Mouse (Mus musculus) embryonic facial prominence, embryonic 12.5 days (tissue): Measurements from ENCODE around the gene Hspa12b. TPM values are rescaled to one million over a fixed set of nuclear protein-coding genes. Genes with fewer than 3 reads are reported as not detected.
"Not testable (repeated sequence)": the region's sequence is repeated elsewhere in the genome, so short reads cannot be mapped to it uniquely, and the experiment has no call there.

Source experiments
- ATAC-seq: fragments of 200-750 bp; cut with Nextera tagmentation; 2 replicates; pipeline ENCODE4 v1.8.0; 2017; ENCODE audit not compliant: insufficient number of reproducible peaks, insufficient read depth, low FRiP score, low TSS enrichment
- H3K27ac ChIP-seq: fragments of 300-500 bp; sonication (generic); 2 replicates; pipeline ENCODE4 v1.5.1; 2016; ENCODE audit warnings: mild to moderate bottlenecking
- H3K27me3 ChIP-seq: fragments of 300-500 bp; sonication (generic); 2 replicates; pipeline ENCODE4 v1.6.1; 2016; ENCODE audit warnings: mild to moderate bottlenecking, moderate library complexity
- H3K36me3 ChIP-seq: fragments of 300-500 bp; sonication (generic); 2 replicates; pipeline ENCODE4 v1.6.1; 2016; ENCODE audit warnings: mild to moderate bottlenecking
- H3K4me1 ChIP-seq: fragments of 300-500 bp; sonication (generic); 2 replicates; pipeline ENCODE4 v1.6.1; 2016
- H3K4me2 ChIP-seq: fragments of 300-500 bp; sonication (generic); replicated peaks from 2 replicates; pipeline ENCODE4 v1.6.1; 2016; ENCODE audit warnings: mild to moderate bottlenecking, moderate library complexity
- H3K4me3 ChIP-seq: fragments of 300-500 bp; sonication (generic); 2 replicates; pipeline ENCODE4 v1.5.1; 2016; ENCODE audit warnings: mild to moderate bottlenecking
- H3K9ac ChIP-seq: fragments of 300-500 bp; sonication (generic); 2 replicates; pipeline ENCODE4 v1.6.1; 2016; ENCODE audit warnings: mild to moderate bottlenecking, moderate library complexity
- H3K9me3 ChIP-seq: fragments of 300-500 bp; sonication (generic); 2 replicates; pipeline ENCODE4 v1.6.1; 2016; ENCODE audit warnings: mild to moderate bottlenecking, moderate library complexity
- WGBS: fragments of 180-500 bp; shearing (Covaris S2); methylation state at CpG from one replicate; pipeline ENCODE4 v1.1.7; 2016; 5-methylcytosine and 5-hydroxymethylcytosine counted together
- polyA plus RNA-seq: library from polyadenylated mRNA; unstranded; fragments of >200 nt; fragmentation: Nextera tagmentation; extraction: Ambion mirVana; gene quantifications from 2 replicates; pipeline ENCODE4 v1.2.1, GENCODE M21; 2016

Hspa12b gene
- polyA plus RNA-seq, 1 experiment from 2014 or later, result 17.7 TPM

DNA sequence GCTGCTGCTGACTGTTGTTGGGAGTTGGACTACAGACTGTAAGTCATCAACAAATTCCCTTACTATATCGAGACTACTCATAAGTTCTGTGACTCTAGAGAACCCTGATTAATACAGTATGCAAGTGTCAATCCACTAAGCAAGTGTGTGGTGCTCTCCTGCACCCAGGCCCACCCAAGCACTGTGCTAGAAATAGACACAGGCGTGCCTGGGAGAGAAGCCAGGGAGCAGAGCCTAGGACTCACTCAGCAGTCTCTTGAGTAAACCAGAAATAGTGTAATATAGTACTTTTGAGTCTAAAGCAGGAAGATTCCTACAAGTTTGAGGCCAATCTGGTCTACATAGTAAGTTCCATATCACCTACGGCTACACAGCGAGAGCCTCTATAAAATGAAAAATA is 23.1 kb upstream of the Hspa12b start:
- Histone ChIP-seq H3K9me3 (no peaks in the 10 kb centered on the region), H3K4me1 (no peaks in the 10 kb centered on the region), H3K27ac (no peak overlapping the region), H3K4me3 (no peak overlapping the region), H3K9ac (no peak overlapping the region), H3K36me3 (no peaks in the 10 kb centered on the region), H3K4me2 (no peak overlapping the region), H3K27me3 (no peaks in the 10 kb centered on the region)
- ATAC-seq, result no peak
- 85% methylated on average over 4 of the region's 4 CpGs for WGBS

DNA sequence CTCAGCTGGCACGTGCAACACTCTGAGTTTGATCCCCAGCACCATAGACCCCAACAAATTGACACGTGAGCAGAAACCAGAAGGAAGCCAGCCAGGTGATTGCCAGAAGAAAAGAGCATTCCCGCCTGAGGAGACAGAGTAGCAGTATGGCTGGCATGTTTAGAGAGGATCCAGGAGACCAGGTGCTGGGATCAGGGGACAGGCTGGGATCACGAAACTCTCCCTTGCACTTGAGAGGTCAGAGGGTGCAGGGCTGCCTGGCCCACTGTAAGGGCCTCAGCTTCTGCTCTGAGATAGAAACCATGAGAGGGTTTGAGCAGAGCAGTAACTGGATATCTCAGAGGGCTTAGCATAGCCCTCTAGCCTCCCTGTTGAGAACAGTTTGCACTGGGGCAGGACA is 22.0 kb upstream of the Hspa12b start:
- H3K36me3 ChIP-seq, H3K4me3 ChIP-seq, H3K9me3 ChIP-seq, H3K4me1 ChIP-seq, H3K27me3 ChIP-seq, H3K27ac ChIP-seq, H3K4me2 ChIP-seq, ATAC-seq, H3K9ac ChIP-seq: not testable (repeated sequence)
- 69% methylated on average over 4 of the region's 4 CpGs for WGBS

DNA sequence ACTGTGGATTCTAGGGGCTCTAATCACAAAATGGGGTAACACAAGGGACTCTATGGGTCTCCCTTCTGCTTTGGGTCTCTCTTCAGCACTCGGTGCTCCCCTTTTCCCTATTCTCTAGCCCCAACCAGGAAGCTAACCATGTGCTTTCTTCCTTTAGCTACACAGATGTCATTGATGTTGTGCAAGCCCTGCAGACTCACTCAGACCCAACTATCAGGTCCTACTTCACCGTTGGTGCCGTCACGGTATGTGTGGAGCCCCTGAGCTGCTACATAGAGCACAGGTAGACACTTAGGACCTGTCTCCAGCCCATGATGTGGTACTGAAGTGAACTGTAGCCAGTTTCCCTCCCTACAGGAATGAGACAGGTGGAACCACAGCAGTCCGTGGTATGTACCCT is 21.1 kb upstream of the Hspa12b start:
- Histone ChIP-seq H3K27ac (no peak overlapping the region), H3K4me2 (no peak overlapping the region), H3K9me3 (no peaks in the 10 kb centered on the region), H3K27me3 (no peaks in the 10 kb centered on the region), H3K4me3 (no peak overlapping the region), H3K9ac (no peak overlapping the region), H3K36me3 (no peaks in the 10 kb centered on the region), H3K4me1 (no peaks in the 10 kb centered on the region)
- 83% methylated on average over 5 of the region's 5 CpGs for WGBS
- ATAC-seq, result no peak

DNA sequence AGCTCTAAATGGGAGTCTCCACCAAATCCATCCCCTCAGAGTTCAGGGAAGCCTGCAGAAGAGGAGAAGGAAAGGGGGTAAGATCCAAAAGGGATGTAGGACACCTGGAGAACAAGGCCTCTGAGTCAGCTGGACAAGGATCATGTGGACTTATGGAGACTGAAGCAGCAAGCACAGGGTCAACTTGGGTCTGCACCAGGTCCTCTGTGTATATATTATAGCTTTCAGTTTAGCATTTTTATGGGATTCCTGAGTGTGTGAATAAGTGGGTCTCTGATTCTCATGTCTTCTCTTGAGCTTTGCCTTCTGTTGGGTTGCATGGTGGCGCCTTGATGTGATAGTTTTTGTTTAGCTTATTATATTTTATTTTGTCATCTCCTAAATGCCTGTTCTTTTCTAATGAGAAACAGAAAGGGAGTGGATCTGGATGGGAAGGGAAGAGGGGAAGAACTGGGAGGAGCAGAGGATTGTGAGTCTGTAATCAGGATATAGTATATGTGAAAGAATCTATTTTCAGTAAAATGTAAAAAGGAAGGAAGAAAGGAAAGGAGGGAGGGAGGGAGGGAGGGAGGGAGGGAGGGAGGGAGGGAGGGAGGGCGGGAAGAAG is 8.0 kb upstream of the Hspa12b start:
- ATAC-seq, result no peak

DNA sequence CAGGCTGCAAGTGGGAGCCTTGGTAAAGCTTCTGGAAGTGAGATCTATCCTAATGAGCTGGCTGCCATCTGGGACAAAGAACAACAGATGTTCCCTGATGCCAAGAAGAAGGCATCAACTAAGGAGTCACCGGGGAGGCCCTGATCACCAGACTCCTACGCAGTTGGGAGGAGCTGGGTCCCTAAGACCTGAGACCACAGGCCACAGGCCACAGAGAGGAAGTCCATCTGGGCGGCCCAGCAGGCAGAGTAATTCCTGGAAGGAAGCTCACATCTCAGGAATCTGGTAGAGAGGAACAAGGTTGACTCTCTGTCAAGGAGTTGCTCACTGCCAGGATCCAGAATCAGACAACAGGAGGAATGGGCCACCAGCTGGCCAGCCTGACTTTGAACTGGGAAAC is 2.9 kb upstream of the Hspa12b start:
- no peak overlapping the region for H3K4me2 ChIP-seq
- H3K4me3 ChIP-seq, result no peak overlapping the region
- H3K4me1 ChIP-seq, result peaks cover 30% of the 10 kb centered on the region
- H3K9ac ChIP-seq, result no peak overlapping the region
- H3K9me3 ChIP-seq, result no peaks in the 10 kb centered on the region
- 68% methylated on average over 3 of the region's 3 CpGs for WGBS
- no peaks in the 10 kb centered on the region for H3K36me3 ChIP-seq
- H3K27me3 ChIP-seq, result no peaks in the 10 kb centered on the region
- no peak overlapping the region for H3K27ac ChIP-seq
- no peak for ATAC-seq

More for the DNA sequence above, 8.0 kb upstream of the Hspa12b start:
- Histone ChIP-seq H3K27ac (no peak overlapping the region), H3K4me3 (no peak overlapping the region), H3K9me3 (no peaks in the 10 kb centered on the region), H3K9ac (no peak overlapping the region), H3K4me2 (no peak overlapping the region), H3K36me3 (no peaks in the 10 kb centered on the region), H3K27me3 (no peaks in the 10 kb centered on the region), H3K4me1 (no peaks in the 10 kb centered on the region)
- 75% methylated on average over 2 of the region's 2 CpGs for WGBS

DNA sequence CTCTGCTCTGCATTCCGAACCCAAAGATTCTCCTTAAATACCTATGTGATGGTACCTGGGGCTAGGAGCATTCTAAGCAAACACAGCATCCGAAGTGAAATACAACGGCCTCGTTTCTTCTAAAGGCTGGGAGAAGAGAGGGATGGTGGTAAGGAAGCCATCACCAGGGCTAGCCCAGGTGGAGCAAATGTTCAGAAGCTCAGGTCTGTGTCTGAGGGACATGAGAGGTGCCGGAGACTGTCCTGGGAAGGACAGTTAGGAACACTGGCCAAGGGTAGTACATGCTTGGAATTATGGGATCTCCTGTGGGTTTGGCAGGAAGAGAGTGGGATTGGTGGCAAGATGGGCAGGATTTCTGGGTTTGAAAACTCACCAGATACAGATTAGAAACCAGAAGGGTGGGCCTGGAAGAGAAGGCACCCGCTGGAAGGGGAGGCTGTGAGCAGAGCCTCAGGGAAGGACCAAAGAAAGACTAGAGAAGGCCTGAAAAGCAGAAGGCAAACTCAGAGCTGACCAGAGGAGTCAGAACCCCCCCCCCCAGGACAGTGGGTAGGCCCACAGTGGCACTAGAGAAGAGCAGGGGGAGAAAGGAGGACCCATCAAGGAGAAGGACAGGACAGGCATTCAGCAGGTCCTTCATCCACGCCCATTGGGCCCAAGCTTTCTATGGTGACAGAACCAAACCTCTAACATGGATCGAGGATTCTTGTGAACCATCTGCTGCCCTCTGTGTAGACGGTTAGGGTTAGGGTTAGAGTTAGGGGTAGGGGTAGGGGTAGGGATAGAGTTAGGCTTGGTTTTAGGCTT is 1.7 kb upstream of the Hspa12b start:
- Histone ChIP-seq H3K4me2 (no peak overlapping the region), H3K36me3 (no peaks in the 10 kb centered on the region), H3K4me3 (no peak overlapping the region), H3K27ac (no peak overlapping the region), H3K9ac (no peak overlapping the region), H3K27me3 (no peaks in the 10 kb centered on the region), H3K9me3 (no peaks in the 10 kb centered on the region), H3K4me1 (peaks cover 32% of the 10 kb centered on the region)
- no peak for ATAC-seq
- WGBS, result 90% methylated on average over 9 of the region's 9 CpGs

DNA sequence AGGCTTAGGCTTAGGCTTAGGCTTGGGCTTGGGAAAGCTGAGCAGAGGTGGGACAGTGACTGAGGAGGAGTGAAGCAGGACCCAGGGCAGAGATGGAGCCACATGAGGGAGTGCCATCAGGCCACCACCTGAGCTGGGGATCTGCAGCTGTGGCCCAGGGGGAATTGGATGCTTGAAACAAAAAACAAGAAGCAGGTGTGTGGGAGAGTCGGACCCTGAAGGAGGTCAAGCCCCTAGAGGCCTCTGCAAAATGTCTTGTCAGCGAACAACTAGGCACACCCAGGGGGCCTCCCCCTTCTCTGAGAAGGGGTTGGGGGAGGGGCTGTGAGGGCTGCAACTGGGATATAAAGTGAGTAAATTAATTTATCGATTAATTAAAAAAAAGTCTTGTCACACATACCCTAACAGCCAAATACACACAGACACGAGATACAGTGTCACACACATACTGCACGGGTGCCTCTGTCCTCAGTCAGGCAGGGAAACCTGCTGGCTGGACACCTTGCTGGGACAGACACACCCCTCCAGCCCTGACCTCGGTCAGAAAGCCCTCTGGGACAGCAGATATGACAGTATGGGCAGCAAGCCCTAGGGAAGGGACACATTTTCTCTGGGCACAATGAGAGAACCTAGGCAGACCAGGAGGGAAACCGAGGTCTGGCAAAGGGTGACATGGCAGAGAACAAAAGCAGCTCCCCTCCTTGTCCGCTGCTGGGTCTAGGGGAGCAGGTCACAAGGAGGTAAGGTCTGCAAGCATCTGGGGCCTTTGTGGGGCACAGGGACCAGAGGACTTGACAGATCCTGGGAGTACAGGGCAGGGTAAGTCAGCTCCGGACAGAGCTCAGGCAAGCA is 890 bp upstream of the Hspa12b start:
- Histone ChIP-seq H3K4me1 (peaks cover 32% of the 10 kb centered on the region), H3K27me3 (no peaks in the 10 kb centered on the region), H3K27ac (peak overlapping the region; percentile 86), H3K36me3 (no peaks in the 10 kb centered on the region), H3K4me2 (peak overlapping the region; percentile 58), H3K4me3 (no peak overlapping the region), H3K9me3 (no peaks in the 10 kb centered on the region), H3K9ac (peak overlapping the region; percentile 90)
- 38% methylated on average over 9 of the region's 9 CpGs for WGBS
- ATAC-seq, result no peak

DNA sequence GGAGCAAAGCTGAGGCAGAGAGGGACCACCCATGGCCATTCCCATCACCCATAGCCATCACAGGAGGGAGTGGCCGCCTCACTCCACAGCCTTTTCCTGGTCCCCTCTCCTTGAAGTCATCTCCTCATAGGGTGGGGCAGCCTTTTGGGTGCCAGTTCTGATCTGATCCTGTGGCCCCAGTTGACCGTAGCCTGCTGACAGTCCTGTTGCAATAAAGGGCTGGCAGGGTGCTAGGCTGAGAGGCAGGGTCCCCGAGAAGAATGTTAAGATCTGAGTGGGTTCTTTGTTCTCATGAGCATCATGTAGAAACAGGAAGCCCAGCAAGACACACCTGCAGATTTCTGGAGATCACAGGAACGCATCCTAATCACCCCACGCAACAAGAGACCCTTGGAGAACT is 1.1 kb downstream of the Hspa12b start:
- Histone ChIP-seq H3K27ac (no peak overlapping the region), H3K9ac (peak overlapping the region; percentile 90), H3K27me3 (no peaks in the 10 kb centered on the region), H3K9me3 (no peaks in the 10 kb centered on the region), H3K4me3 (peak overlapping the region; percentile 65), H3K4me1 (peaks cover 40% of the 10 kb centered on the region), H3K4me2 (peak overlapping the region; percentile 58), H3K36me3 (peaks cover 5% of the 10 kb centered on the region; the same call in 1 of the 2 replicates)
- ATAC-seq, result no peak
- 83% methylated on average over 5 of the region's 5 CpGs for WGBS

DNA sequence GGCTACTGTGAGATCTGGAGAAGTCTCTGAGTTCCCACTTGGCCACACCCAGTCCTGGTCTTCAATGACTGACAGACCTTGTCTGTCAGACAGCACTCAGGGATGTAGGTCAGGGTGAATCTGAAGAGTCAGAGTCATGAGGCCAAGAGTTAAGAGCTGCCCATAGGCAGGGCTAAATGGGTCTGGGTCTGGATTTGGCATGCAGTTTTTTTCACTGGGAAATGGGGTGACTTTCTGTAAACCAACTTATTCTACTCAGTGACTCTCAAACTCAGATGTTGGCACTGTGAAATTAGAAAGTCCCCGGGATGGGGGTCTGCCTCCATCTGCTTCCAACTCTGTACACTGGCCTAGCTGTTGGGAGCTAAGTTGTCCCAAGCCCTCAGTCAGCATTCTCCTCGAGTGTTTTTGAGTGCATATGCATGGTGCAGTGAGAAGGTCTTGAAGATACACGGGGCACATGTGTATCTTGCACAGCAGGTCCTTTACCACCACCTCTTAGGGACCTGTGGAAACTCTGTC is 1.6 kb downstream of the Hspa12b start:
- H3K9me3 ChIP-seq, result no peaks in the 10 kb centered on the region
- peak overlapping the region; percentile 58 for H3K4me2 ChIP-seq
- no peaks in the 10 kb centered on the region for H3K27me3 ChIP-seq
- 84% methylated on average over 3 of the region's 3 CpGs for WGBS
- ATAC-seq, result no peak
- no peak overlapping the region for H3K9ac ChIP-seq
- H3K4me1 ChIP-seq, result peaks cover 40% of the 10 kb centered on the region
- no peak overlapping the region for H3K4me3 ChIP-seq
- peaks cover 5% of the 10 kb centered on the region; the same call in 1 of the 2 replicates for H3K36me3 ChIP-seq
- no peak overlapping the region for H3K27ac ChIP-seq

DNA sequence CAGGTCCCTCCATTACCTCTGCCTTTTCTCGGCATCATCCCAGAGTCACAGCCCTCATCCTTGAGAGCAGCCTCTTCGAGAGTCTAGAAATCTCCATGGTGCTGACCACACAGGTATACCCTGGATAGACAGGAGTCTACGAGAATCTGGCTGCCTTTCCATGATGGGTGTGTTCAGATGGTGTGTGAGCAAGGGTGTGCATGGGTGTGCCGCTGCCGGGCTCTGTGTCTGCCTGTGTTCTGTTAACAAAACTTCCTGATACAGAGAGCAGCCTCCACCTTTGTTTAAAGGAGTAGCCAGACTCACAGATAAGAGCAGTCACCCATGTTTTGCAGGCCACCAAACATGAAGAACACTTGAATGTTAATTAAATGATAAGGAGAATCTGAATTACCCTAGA is 2.8 kb downstream of the Hspa12b start:
- 86% methylated on average over 5 of the region's 5 CpGs for WGBS
- no peak overlapping the region for H3K4me2 ChIP-seq

DNA sequence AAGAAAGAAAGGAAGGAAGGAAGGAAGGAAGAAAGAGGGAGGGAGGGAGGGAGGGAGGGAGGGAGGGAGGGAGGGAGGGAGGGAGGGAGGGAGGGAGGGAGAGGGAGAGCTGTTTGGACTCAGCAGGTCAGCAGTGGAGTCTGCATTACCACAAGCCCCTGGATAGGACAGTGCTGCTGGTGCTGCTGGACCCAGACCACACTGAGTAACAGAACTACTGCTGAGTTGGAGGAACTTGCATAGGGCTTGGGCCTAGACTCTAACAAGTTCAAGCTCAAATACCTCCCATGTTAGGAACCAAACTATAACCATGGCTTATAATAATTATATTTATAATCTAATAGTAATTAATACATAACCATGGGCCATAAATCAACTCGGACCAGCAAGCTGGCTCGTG is 3.8 kb downstream of the Hspa12b start:
- Histone ChIP-seq H3K4me3 (no peak overlapping the region), H3K9me3 (no peaks in the 10 kb centered on the region), H3K36me3 (peaks cover 25% of the 10 kb centered on the region), H3K27me3 (no peaks in the 10 kb centered on the region), H3K9ac (no peak overlapping the region), H3K27ac (no peak overlapping the region), H3K4me1 (peaks cover 43% of the 10 kb centered on the region), H3K4me2 (no peak overlapping the region)
- ATAC-seq, result no peak
- 79% methylated on average over 2 of the region's 2 CpGs for WGBS

More for the DNA sequence above, 2.8 kb downstream of the Hspa12b start:
- H3K27ac ChIP-seq, result no peak overlapping the region
- H3K9ac ChIP-seq, result no peak overlapping the region
- no peaks in the 10 kb centered on the region for H3K9me3 ChIP-seq
- H3K36me3 ChIP-seq, result peaks cover 15% of the 10 kb centered on the region
- H3K4me1 ChIP-seq, result peaks cover 38% of the 10 kb centered on the region
- H3K27me3 ChIP-seq, result no peaks in the 10 kb centered on the region
- H3K4me3 ChIP-seq, result no peak overlapping the region
- ATAC-seq, result no peak
